Mouse (Mus musculus) naive thymus-derived CD4-positive, alpha-beta T cell, adult 2 months (primary cell): ENCODE measurements around the gene Mcm3.

Source experiments
- DNase-seq: peaks from one replicate; pipeline ENCODE4 v3.0.0-alpha.2; 2011; ENCODE audit warnings: low read depth

Gene Mcm3

DNA sequence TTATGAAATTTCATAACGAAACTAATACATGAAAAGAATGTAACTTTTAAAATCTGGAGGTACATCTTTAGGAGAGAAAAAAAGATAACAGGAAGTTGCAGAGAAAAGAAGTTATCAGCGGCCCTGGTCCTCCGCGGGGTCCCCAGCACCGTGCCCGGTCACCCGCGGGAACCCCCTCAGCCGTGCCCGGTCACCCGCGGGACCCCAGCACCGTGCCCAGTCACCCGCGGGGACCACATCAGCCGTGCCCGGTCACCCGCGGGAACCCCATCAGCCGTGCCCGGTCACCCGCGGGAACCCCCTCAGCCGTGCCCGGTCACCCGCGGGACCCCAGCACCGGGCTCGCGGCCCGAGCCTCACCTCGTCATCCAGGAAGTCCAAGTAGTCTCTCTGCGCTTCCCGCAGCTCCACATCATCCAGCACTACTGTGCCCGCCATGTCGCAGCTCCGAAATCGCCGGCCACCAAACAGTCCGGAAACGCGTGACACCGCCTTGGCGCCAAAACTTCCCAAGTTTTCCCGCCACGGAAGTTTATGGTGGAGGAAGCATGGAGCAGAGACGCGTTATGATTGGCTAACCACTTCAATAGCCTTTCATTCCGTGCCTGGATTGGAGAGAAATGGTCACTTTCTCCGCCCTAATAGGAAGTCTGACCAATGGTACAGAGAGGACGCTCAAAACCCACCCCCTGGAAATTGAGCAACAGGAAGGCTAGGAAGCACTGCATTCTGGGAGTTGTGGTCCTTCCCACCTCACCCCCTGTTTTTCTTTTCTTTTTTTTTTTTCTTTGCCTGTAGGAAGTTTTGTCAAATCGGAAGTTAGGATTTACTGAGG is at the start of gene Mcm3:
TSS of gene Mcm3 (minus strand) at position 542 of the 835 bp plus-strand sequence.
- peak; percentile 91 for DNase-seq

- DNase-seq: no peak
Measured at GRCm38 (mm10) chr1:20868036-20868435, 47.9 kb upstream of the Mcm3 start.

- DNase-seq: no peak
Measured at GRCm38 (mm10) chr1:20867241-20867902, 47.3 kb upstream of the Mcm3 start.

GRCm38 (mm10) chr1:20863452-20864172 is 43.5 kb upstream of the Mcm3 start:
- DNase-seq: no peak

GRCm38 (mm10) chr1:20861865-20862264 is 41.8 kb upstream of the Mcm3 start:
- DNase-seq: no peak

- DNase-seq: no peak
Measured at GRCm38 (mm10) chr1:20860775-20861174, 40.7 kb upstream of the Mcm3 start.

DNA sequence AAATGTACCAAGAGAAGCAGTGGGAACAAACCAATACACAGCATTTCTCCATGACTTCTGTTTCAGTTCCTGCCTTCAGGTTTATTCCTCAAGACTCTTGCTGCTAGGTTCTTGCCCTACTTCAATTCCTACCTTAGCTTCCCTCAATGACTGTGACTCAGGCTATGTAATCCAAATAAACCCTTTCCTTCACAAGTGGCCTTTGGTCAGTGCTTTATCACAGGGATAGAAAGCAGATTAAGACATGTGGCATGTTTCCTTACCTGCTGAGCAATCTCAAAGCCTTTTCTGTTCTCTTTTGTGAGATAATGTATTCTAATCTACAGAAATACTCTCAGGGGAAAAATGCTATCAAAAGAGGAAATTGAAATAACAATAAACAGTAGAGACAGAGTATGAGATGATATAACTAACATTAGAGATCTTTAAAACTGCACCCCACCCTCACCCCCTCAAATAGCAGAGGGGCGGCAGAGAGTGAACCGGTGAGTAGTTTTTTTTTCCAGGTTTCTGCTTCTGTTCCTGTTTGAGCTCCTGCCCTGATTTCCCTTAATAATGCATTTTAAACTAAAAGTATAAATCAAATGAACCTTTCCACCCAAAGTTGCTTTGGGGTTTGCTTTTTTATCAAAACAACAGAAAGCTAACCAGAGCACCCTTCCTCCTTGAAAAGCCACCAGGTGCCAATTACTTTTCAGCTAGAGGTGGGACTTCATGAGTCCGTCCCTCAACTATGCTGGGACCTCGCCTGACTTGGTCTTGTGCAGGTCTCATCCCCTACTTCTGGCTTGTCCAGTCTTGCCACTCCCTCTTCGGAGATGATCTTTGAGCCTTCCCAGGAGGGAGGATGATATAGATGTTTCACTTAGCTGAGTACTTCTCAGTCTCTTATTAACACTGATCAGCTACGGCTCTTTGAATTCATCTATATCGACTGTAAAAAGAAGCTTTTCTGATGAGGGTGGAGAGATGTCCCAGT is 37.1 kb upstream of the Mcm3 start:
- DNase-seq: no peak

GRCm38 (mm10) chr1:20839911-20840310 is 19.8 kb upstream of the Mcm3 start:
- no peak for DNase-seq

DNA sequence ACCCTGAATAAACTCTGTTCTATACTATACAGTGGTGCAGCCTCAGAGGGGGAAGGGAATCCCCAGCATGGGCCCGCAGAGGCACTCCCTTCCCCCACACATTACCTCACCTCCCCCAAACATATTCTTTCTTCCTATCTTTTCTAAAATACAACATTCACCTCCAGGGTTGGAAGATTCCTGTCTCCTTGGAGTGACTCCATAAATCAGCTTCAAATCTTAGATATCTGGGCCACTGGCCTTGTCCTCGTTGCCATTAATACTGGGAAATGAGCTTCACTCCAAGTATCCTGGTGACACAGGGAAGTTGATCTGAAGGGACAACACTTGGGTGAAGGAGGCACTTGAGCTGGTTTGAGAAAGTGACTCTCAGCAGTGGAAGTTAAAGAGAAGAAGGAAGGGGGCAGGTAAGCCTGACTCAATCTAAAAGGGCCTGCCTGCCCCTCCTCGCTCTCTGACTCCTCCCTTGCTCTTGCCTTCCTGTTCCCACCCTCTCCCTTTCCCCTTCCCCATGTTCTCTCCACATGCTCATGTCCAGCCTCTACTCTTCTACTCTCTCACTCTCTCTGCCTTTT is 16.5 kb upstream of the Mcm3 start:
- DNase-seq: no peak

DNA sequence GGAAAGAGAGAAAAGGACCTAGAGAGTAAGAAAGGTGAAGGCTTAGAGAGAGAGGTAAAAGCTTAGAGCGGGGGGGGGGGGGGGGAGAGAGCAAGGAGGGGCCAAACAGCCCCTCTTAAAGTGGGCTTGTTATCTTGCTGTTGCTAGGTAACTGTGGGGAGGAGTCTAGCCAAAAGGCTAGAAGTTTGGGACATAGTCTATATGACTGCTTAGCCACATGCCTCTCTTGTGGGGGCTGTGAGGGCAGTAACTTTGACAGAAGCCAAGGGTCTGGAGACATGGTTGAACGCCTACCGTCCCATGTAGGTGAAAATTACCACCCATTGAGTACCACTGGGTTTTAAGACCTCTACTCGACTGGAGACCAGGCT is 13.0 kb upstream of the Mcm3 start:
- no peak for DNase-seq

- DNase-seq: no peak
Measured at GRCm38 (mm10) chr1:20832473-20833140, 12.5 kb upstream of the Mcm3 start.

- no peak for DNase-seq
Measured at GRCm38 (mm10) chr1:20830546-20830945, 10.4 kb upstream of the Mcm3 start.

DNA sequence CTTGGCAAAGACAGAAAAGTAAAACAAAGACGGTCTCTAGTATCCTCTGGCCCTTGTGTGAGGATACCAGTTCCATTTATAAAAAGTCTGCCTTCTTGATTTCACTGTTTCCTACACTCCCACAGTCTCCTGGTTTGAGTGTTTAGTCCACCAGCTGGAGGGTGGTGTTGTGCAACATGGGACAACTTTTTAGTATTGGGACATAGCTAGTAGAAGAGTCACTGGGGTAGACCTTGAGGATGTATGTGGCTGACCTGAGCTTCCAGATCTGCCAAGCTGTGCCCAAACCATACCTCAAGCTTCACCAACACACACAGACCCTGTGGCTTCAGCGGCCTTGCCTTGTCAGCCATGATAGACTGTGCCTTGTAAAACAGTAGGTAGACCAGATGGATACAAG is 7.9 kb upstream of the Mcm3 start:
- no peak for DNase-seq

DNA sequence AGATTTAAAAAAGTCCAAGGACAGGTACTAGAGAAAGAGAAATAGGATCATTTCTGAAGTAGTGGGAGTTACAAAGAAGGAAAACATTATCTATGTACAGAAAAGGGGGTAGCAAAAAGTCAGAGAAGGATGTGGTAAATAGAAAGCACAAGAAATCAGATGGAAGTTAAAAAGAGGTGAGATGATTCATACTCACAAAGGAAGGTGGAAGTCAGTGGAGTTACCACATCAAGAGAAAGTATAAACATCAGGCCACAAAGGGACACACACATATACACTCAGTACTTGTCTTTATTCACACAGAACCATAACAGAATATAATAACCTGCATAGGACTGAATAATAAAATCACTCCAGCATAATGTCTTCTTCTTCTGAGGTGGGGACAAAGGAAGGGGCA is 4.9 kb upstream of the Mcm3 start:
- peak; percentile 74 for DNase-seq

DNA sequence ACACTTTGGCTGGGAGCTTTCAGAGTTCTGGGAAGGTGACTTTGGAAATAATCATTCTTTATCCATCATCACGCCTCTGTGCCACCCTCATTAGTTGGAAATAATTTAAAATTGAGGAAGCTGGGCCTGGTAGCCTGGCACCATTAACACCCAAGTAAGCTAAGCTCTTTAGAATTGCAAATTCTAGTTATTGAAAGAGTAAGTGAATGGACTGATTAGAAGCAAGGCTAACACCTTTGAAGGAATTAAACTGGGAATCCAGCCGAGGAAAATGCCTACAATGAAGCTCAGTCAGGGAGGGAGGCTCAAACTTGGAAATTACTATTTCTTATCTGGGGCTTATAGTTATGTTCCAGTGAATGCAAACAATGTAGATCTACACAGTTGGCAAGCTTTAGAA is 3.8 kb upstream of the Mcm3 start:
- DNase-seq: no peak

- DNase-seq: no peak
Measured at GRCm38 (mm10) chr1:20823471-20823870, 3.4 kb upstream of the Mcm3 start.

DNA sequence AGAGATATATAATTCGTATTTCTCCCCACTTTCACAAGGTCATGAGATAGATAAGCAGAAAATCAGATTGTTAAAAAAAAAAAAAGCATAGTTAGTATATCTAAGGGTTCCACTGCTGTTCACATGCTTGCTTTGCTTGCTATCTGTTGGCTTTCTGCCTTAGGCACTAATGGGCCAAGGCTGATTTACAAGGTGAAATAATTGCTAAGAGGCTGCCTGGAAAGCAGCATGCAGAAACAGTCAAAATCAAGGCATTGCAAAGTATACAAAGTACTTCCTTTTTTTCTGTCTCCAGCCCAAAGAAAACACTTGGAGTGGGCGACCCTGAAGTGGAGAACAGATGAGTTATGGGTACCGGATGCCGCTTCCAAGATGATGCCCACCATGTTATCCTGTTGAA is 847 bp upstream of the Mcm3 start:
- DNase-seq: no peak

DNA sequence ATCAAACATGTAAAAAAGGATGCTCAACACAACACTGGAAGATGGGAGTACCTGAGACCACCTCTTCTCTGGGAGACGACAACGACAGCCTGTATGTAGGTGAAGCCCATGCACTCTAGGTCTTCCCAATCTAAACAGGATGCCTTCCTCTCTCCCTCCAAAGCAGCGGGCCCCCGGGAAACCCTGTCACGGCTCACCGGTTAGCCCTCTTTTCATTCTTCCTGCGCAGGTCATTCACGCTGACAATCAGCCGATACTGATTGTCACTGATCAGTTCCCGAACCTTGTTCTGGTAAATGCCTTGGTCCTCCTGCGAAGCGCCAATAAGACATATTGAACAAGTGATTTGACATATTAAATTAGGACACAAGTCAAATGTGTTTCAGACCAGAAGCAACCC is 2.5 kb downstream of the Mcm3 start:
- no peak for DNase-seq

GRCm38 (mm10) chr1:20817172-20817571 is 2.9 kb downstream of the Mcm3 start:
- DNase-seq: no peak

- DNase-seq: no peak
Measured at GRCm38 (mm10) chr1:20814521-20814920, 5.6 kb downstream of the Mcm3 start.

DNA sequence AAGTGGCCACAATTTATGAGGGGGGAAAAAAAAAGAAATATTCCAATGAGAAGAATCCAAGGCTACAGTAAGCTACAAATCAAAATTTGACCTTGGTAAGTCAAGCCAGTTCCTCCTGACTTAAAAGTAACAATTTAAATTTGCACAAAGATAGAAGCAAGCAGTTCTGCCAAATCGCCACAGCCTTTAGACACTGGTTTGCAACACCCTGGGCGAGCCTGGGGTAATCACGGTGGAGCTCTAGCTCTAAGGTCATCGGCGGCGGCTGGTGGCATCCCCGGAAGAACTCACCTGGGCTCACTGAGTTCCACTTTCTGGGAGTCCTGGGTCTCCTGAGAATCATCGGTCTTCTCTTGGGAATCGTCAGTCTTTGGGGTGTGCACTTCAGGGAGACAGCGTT is 15.6 kb downstream of the Mcm3 start:
- DNase-seq: no peak
